Mouse (Mus musculus) liver, adult 2 months (tissue): ENCODE data around the gene Dpm3. TPM values are rescaled to one million over a fixed set of nuclear protein-coding genes. Genes with fewer than 3 reads are reported as not detected.

Source experiments
- DNase-seq: peaks from one replicate; pipeline ENCODE4 v3.0.0-alpha.2; 2011; ENCODE audit warnings: low read depth, low spot score; ENCODE audit errors: extremely low read depth
- H3K27ac ChIP-seq: fragments of 200-500 bp; replicated peaks from 2 replicates; pipeline ENCODE4 v1.5.1; 2012; ENCODE audit warnings: low read depth, mild to moderate bottlenecking, control low read depth, inconsistent platforms, low read length; ENCODE audit not compliant: insufficient read depth
- H3K27me3 ChIP-seq: fragments of 200-500 bp; 2 replicates; pipeline ENCODE4 v1.6.1; 2012; ENCODE audit warnings: mild to moderate bottlenecking, moderate library complexity, low read length, inconsistent platforms; ENCODE audit not compliant: control insufficient read depth, insufficient read depth
- H3K36me3 ChIP-seq: fragments of 200-500 bp; 2 replicates; pipeline ENCODE4 v1.6.1; 2012; ENCODE audit warnings: low read length, inconsistent platforms; ENCODE audit not compliant: control insufficient read depth, insufficient read depth
- H3K4me1 ChIP-seq: fragments of 200-500 bp; 2 replicates; pipeline ENCODE4 v1.6.1; 2011; ENCODE audit warnings: low read length; ENCODE audit not compliant: control insufficient read depth, insufficient read depth
- H3K4me3 ChIP-seq: fragments of 200-500 bp; 2 replicates; pipeline ENCODE4 v1.5.1; 2011; ENCODE audit warnings: low read depth, mild to moderate bottlenecking, control low read depth, low read length, moderate library complexity; ENCODE audit not compliant: insufficient read depth
- H3K79me2 ChIP-seq: fragments of 200-500 bp; 2 replicates; pipeline ENCODE4 v1.6.1; 2012; ENCODE audit warnings: inconsistent platforms, mild to moderate bottlenecking, low read length, moderate library complexity; ENCODE audit not compliant: control insufficient read depth, insufficient read depth
- H3K9ac ChIP-seq: fragments of 200-500 bp; 2 replicates; pipeline ENCODE4 v1.6.1; 2012; ENCODE audit warnings: low read depth, mild to moderate bottlenecking, control low read depth, inconsistent platforms, low read length
- CTCF ChIP-seq: fragments of 200-500 bp; IDR thresholded peaks from 2 replicates; pipeline ENCODE4 v1.5.1; 2011; ENCODE audit warnings: low read depth, low read length, control low read depth
- POLR2A ChIP-seq: fragments of 200-500 bp; IDR thresholded peaks from 2 replicates; pipeline ENCODE4 v1.6.1; 2011; ENCODE audit warnings: low read length, control low read depth; ENCODE audit not compliant: insufficient read depth; ENCODE audit errors: extremely low read depth
- WGBS: fragments of 180-500 bp; shearing (Covaris S2); methylation state at CpG from one replicate; pipeline ENCODE4 v1.1.7; 2018; 5-methylcytosine and 5-hydroxymethylcytosine counted together
- polyA plus RNA-seq: library from polyadenylated mRNA; depleted of rRNA; stranded (reverse); fragments of >200 nt; gene quantifications from 2 replicates; pipeline ENCODE4 v1.2.3, GENCODE M21; 2012
- total RNA-seq: library from RNA; depleted of rRNA; stranded (reverse); fragments of >200 nt; gene quantifications from 2 replicates; pipeline ENCODE4 v1.2.3, GENCODE M21; 2014

Gene Dpm3
- total and polyA plus RNA-seq, 2 experiments, result 102 to 245 TPM

- Histone ChIP-seq H3K4me1 (peaks cover 25% of the 10 kb centered on the region), H3K36me3 (peaks cover 15% of the 10 kb centered on the region), H3K27me3 (no peaks in the 10 kb centered on the region), H3K4me3 (peak overlapping the region; percentile 86), H3K27ac (peak overlapping the region; percentile 94), H3K9ac (peak overlapping the region; percentile 84), H3K79me2 (peaks cover 33% of the 10 kb centered on the region; the same call in 1 of the 2 replicates)
- TF ChIP-seq POLR2A, result peak; percentile 98
- TF ChIP-seq CTCF, result no peak
- 3% methylated on average over 35 of the region's 35 CpGs for WGBS
- peak; percentile 87 for DNase-seq
These were observed 20.2 kb downstream of the Dpm3 start for GRCm38 (mm10) chr3:89279153-89279890.

- peak; percentile 96 for DNase-seq
- Histone ChIP-seq H3K9ac (peak overlapping the region; percentile 77), H3K4me3 (peak overlapping the region; percentile 86), H3K4me1 (peaks cover 30% of the 10 kb centered on the region), H3K79me2 (peaks cover 30% of the 10 kb centered on the region; the same call in 1 of the 2 replicates), H3K27me3 (no peaks in the 10 kb centered on the region), H3K27ac (peak overlapping the region; percentile 94), H3K36me3 (peaks cover 11% of the 10 kb centered on the region)
- TF ChIP-seq CTCF (no peak), POLR2A (0 out of 2 replicates have a peak, but pooled peaks have one; percentile 42)
- under 1% methylated on average over 29 of the region's 29 CpGs for WGBS
These were observed 21.0 kb downstream of the Dpm3 start for GRCm38 (mm10) chr3:89280050-89280605.

- Histone ChIP-seq H3K4me1 (peaks cover 24% of the 10 kb centered on the region), H3K79me2 (peaks cover 29% of the 10 kb centered on the region; the same call in 1 of the 2 replicates), H3K27ac (peak within 1 kb of the TSS; percentile 93), H3K4me3 (peak within 1 kb of the TSS; percentile 86), H3K27me3 (no peaks in the 10 kb centered on the region), H3K36me3 (peaks cover 4% of the 10 kb centered on the region), H3K9ac (peak within 1 kb of the TSS; percentile 75)
- peak; percentile 94 for DNase-seq
- under 1% methylated on average over 52 of the region's 52 CpGs for WGBS
- TF ChIP-seq POLR2A (peak; percentile 57; the same call in 1 of the 2 replicates), CTCF (no peak; the same call in 1 of the 2 replicates)
These were observed 21.7 kb downstream of the Dpm3 start, which contains the start of gene Efna1 for GRCm38 (mm10) chr3:89280606-89281511. Gene Efna1 (minus strand): TSS chr3:89281142.

GRCm38 (mm10) chr3:89281579-89282290 is 22.6 kb downstream of the Dpm3 start:
- 7% methylated on average over 20 of the region's 20 CpGs for WGBS
- Histone ChIP-seq H3K27ac (peak overlapping the region; percentile 93), H3K27me3 (no peaks in the 10 kb centered on the region), H3K79me2 (peaks cover 25% of the 10 kb centered on the region; the same call in 1 of the 2 replicates), H3K4me3 (peak overlapping the region; percentile 33; the same call in 1 of the 2 replicates), H3K4me1 (peaks cover 16% of the 10 kb centered on the region), H3K9ac (peak overlapping the region; percentile 66), H3K36me3 (no peaks in the 10 kb centered on the region)
- peak; percentile 77 for DNase-seq
- peak; percentile 98 for TF ChIP-seq CTCF
- TF ChIP-seq POLR2A, result no peak

GRCm38 (mm10) chr3:89282291-89282643 is 23.1 kb downstream of the Dpm3 start:
- Histone ChIP-seq H3K27ac (no peak overlapping the region), H3K36me3 (no peaks in the 10 kb centered on the region), H3K4me1 (peaks cover 15% of the 10 kb centered on the region), H3K9ac (no peak overlapping the region), H3K4me3 (no peak overlapping the region), H3K79me2 (peaks cover 20% of the 10 kb centered on the region; the same call in 1 of the 2 replicates), H3K27me3 (no peaks in the 10 kb centered on the region)
- DNase-seq, result no peak
- TF ChIP-seq POLR2A (no peak), CTCF (no peak)
- 16% methylated on average over 4 of the region's 4 CpGs for WGBS
